Mouse (Mus musculus) heart, postnatal 25 days (tissue): ENCODE measurements around the gene Galnt18. TPM values are rescaled to one million over a fixed set of nuclear protein-coding genes. Genes with fewer than 3 reads are reported as not detected.

Experiments
- DNase-seq: peaks from one replicate; pipeline ENCODE4 v3.0.0; 2022; ENCODE audit warnings: low spot score
- intact Hi-C: fragments of 180-260 bp; cut with DNase I; formaldehyde crosslinking; loops from one replicate; pipeline ENCODE4 v1.15.1; 2025
- total RNA-seq, 2 experiments: library from RNA; stranded (reverse); gene quantifications; 2 replicates each; pipeline ENCODE4 v1.2.3; 2021

Galnt18 gene
- total RNA-seq, 2 experiments from 2014 or later = 13.8 to 14.3 TPM

- DNase-seq = no peak
- intact Hi-C loops = no loop called here
These were observed 270.5 kb downstream of the Galnt18 start for GRCm38 (mm10) chr7:111509167-111509854.

DNA sequence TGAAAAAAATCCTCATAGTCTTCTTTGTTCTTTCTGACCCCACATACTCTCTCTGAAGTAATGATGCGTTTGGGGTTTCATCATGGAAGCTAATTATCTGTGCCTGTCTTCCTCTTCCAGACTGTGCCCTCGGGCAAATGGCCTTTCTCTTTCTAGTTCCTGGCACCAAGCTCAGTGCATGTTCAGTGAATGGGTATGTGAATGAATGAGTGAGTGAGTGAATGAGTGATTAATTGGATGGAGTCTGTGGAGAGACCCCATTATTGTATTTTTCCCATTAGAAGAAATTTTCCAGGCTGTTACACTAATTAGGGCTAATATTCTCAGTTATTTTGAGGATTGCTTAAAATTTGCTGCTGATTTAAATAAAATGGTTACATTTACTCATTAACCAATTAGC lies 279.2 kb downstream of the Galnt18 start:
- intact Hi-C loops = no loop called here
- no peak for DNase-seq

- intact Hi-C loops = no loop called here
- no peak for DNase-seq
These were observed 280.5 kb downstream of the Galnt18 start for GRCm38 (mm10) chr7:111499255-111499790.

- no peak for DNase-seq
- intact Hi-C loops = no loop called here
These were observed 282.6 kb downstream of the Galnt18 start for GRCm38 (mm10) chr7:111497191-111497590.

DNA sequence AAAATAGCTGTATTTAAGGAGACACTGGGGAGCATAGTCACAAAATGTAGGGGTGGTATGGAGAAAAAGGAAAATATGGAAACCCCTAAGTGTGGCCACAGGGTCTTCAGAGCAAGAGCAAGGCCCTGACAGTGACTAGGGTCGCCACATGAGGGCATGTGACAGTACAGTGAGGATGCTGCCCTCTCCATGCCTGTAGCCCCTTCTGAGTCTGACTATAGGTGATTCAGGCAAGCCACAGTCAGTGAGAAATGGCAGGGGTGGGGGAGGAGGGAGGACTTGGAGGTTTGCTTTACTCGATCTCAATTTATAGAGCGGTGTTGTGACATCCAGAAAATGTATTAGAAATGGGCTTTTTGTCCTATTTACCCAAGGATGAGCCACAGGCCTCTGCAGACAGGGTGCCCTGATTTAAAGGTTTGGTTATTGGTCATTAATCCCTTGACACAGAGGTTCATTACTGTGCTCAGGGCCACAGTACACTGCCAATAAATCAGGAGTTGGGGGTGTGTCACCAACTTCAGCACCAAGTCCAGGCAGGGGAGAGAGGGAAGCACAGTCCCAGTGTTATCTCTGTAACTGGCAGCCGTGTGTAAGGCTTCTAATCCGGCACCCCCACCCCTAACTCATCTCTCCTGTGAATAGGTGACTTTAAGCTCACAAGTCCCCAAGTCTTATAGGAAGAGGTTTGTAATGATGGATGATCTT lies 287.4 kb downstream of the Galnt18 start:
- intact Hi-C loops = no loop called here

DNA sequence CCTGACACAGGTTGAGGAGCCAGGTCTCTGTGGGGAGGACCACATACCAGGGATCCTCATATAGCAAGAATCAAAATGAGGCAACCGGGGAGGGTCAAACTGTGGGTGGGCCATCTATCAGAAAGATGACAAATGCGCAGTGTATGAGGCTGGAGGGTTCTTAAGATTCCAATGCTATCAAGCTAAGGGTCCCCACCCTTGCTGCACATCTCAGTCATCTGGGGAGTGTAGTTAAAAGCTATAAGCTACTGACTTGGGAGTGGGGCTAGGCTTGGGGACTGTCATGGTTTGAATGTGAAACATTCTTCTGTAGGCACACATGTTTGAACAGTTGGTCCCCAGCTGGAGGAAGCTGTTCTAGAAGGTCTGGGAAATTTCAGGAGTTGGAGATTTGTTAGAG lies 288.2 kb downstream of the Galnt18 start:
- no peak for DNase-seq
- intact Hi-C loops = no loop called here

More for the DNA sequence above, 287.4 kb downstream of the Galnt18 start:
- no peak for DNase-seq

GRCm38 (mm10) chr7:111486811-111487333 lies 292.9 kb downstream of the Galnt18 start:
- intact Hi-C loops = no loop called here
- no peak for DNase-seq

- no peak for DNase-seq
- intact Hi-C loops = loop anchor here (5.0 kb wide), 1 partner anchor 293 kb away; the partner anchor contains the start of gene Galnt18
These were observed 295.9 kb downstream of the Galnt18 start for GRCm38 (mm10) chr7:111483896-111484295.

GRCm38 (mm10) chr7:111483321-111483720 lies 296.5 kb downstream of the Galnt18 start:
- no peak for DNase-seq
- intact Hi-C loops = loop anchor here (5.0 kb wide), 1 partner anchor 294 kb away; the partner anchor contains the start of gene Galnt18

GRCm38 (mm10) chr7:111467715-111468114 lies 312.1 kb downstream of the Galnt18 start:
- intact Hi-C loops = no loop called here
- DNase-seq = no peak

DNA sequence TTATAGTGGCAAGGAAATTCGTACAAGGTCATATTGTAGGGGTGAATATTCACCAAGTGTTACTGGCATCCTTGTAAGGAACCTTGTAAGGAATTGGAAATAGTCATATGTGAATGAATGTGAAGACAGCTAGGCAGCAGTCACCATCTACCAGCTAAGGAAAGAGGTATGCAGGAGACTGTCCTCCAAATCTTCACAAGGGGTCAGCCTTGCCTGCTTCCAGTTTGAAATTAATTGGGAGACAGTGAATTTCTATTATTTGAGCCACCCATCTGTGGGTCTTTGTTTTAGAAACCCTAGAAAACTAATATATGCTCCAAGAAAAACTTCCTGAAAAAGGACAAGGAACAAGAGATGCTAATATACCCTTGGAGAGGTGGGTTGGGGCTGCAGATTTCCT lies 313.1 kb downstream of the Galnt18 start:
- intact Hi-C loops = no loop called here
- no peak for DNase-seq

DNA sequence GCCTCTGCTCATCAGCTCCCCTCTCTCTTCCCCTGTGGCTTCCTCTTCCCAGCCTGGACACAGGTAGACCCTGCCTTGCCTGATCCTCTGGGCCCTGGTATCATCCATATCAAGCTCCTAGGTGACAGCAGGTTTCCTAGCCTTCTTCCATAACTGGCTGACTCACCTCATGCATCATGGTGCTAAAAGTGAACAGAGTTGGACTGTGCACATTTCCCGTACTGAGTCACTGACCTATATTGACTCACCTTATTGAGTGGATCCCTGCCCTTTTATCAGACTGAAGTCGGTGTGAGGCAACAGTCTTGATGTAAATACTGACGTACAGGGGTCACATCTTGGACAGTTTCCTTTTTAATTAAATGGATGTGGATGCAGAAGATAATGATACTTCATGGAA lies 313.7 kb downstream of the Galnt18 start:
- DNase-seq = no peak
- intact Hi-C loops = no loop called here

GRCm38 (mm10) chr7:111459716-111460115 lies 320.1 kb downstream of the Galnt18 start:
- DNase-seq = no peak
- intact Hi-C loops = no loop called here

DNA sequence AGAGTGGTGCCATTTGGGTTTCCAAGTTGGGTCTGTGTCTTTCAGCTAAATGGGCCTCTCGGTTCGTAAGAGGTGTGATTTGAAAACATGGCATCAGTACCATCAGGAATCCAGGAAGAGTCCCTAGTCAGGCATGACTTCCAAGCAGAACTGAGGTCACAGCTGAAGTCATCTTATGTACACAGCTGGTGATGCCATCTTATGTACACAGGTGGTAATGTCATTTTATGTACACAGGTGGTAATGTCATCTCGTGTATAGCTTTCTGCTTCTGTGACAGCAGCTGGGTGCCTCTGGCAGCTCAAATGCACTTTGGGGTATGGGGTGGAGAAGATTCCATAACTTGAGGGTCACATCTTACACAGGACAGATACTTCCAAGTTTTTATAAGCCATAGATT lies 323.8 kb downstream of the Galnt18 start:
- intact Hi-C loops = no loop called here

GRCm38 (mm10) chr7:111455541-111455940 lies 324.2 kb downstream of the Galnt18 start:
- DNase-seq = no peak
- intact Hi-C loops = no loop called here

More for the DNA sequence above, 323.8 kb downstream of the Galnt18 start:
- DNase-seq = no peak

- intact Hi-C loops = no loop called here
- DNase-seq = no peak
These were observed 327.8 kb downstream of the Galnt18 start for GRCm38 (mm10) chr7:111452000-111452399.

GRCm38 (mm10) chr7:111450286-111451095 lies 329.3 kb downstream of the Galnt18 start:
- no peak for DNase-seq
- intact Hi-C loops = no loop called here

- no peak for DNase-seq
- intact Hi-C loops = no loop called here
These were observed 346.6 kb downstream of the Galnt18 start for GRCm38 (mm10) chr7:111433173-111433572.

DNA sequence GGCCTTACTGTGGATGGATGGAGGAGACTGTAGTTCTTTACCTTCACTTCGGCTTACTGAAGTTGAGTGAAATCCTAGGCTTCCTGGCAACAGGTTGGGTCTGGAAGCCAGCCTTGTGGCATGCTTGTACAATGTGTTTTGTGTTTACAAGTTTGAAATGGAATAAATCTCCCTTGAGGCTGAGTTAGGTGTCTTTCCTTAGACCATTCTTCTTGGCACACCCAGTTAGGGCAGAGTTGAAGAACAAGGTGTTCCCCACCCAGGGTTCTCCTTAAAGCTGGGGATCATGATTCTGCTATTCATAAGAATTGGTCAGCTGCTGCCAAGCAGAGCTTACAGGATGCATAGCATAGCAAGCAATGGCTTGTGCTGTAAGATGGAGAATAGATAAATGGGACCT lies 352.4 kb downstream of the Galnt18 start:
- intact Hi-C loops = no loop called here

More for the DNA sequence above, 352.4 kb downstream of the Galnt18 start:
- DNase-seq = no peak
